Mouse (Mus musculus) heart, embryonic 15.5 days (tissue): ENCODE measurements around the gene Atp5g2. TPM values are rescaled to one million over a fixed set of nuclear protein-coding genes. Genes with fewer than 3 reads are reported as not detected.
"Not testable (repeated sequence)": the region's sequence is repeated elsewhere in the genome, so short reads cannot be mapped to it uniquely, and the experiment has no call there.

Experiments used
- ATAC-seq: fragments of 200-750 bp; cut with Nextera tagmentation; replicated peaks from 2 replicates; pipeline ENCODE4 v1.8.0; 2017; ENCODE audit warnings: low read depth, moderate TSS enrichment; ENCODE audit not compliant: insufficient number of reproducible peaks, insufficient read depth, low FRiP score
- H3K27ac ChIP-seq: fragments of 300-500 bp; sonication (generic); 2 replicates; pipeline ENCODE4 v1.5.1; 2015; ENCODE audit warnings: mild to moderate bottlenecking, inconsistent platforms
- H3K27me3 ChIP-seq: fragments of 300-500 bp; sonication (generic); 2 replicates; pipeline ENCODE4 v1.6.1; 2015; ENCODE audit warnings: inconsistent platforms
- H3K36me3 ChIP-seq: fragments of 300-500 bp; sonication (generic); 2 replicates; pipeline ENCODE4 v1.6.1; 2015; ENCODE audit warnings: mild to moderate bottlenecking, inconsistent platforms
- H3K4me1 ChIP-seq: fragments of 300-500 bp; sonication (generic); replicated peaks from 2 replicates; pipeline ENCODE4 v1.6.1; 2015; ENCODE audit warnings: inconsistent platforms
- H3K4me2 ChIP-seq: fragments of 300-500 bp; sonication (generic); 2 replicates; pipeline ENCODE4 v1.6.1; 2015; ENCODE audit warnings: inconsistent platforms, mild to moderate bottlenecking, moderate library complexity
- H3K4me3 ChIP-seq: fragments of 300-500 bp; sonication (generic); 2 replicates; pipeline ENCODE4 v1.5.1; 2015; ENCODE audit warnings: mild to moderate bottlenecking, inconsistent platforms
- H3K9ac ChIP-seq: fragments of 300-500 bp; sonication (generic); 2 replicates; pipeline ENCODE4 v1.6.1; 2015; ENCODE audit warnings: mild to moderate bottlenecking, inconsistent platforms
- H3K9me3 ChIP-seq: fragments of 300-500 bp; sonication (generic); replicated peaks from 2 replicates; pipeline ENCODE4 v1.6.1; 2016; ENCODE audit warnings: inconsistent platforms
- WGBS: fragments of 180-500 bp; shearing (Covaris S2); methylation state at CpG from one replicate; pipeline ENCODE4 v1.1.7; 2015; ENCODE audit warnings: mixed read lengths; 5-methylcytosine and 5-hydroxymethylcytosine counted together
- polyA plus RNA-seq: library from polyadenylated mRNA; unstranded; fragments of >200 nt; fragmentation: Nextera tagmentation; extraction: Ambion mirVana; gene quantifications from 2 replicates; pipeline ENCODE4 v1.2.1, GENCODE M21; 2015

The Atp5g2 gene
- polyA plus RNA-seq, 1 experiment from 2014 or later, result 78.1 TPM

DNA sequence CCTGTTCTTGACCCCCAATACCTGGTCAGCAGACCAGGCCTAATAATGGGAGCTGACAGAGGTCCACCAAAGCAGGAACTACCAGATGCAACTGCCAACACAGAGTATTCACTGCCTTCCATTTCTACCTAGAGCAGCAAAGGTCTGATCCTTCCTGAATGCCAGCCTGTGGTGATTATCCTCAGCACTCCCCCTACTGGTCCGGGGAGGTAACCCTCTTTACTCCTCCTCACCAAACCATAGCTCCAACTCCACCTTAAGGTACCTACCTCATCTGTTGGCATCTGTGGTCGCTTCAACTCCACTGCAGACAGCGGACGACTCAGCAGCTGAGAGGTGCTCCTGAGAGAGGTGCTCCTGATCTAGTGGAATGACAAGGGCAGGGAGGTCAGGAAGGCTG lies 6.7 kb downstream of the Atp5g2 start:
- no peak for ATAC-seq
- Histone ChIP-seq H3K36me3 (peaks cover 58% of the 10 kb centered on the region), H3K4me1 (peaks cover 12% of the 10 kb centered on the region; the same call in 1 of the 2 replicates), H3K9me3 (no peaks in the 10 kb centered on the region), H3K4me3 (no peak overlapping the region), H3K4me2 (no peak overlapping the region), H3K27me3 (no peaks in the 10 kb centered on the region), H3K9ac (no peak overlapping the region), H3K27ac (peak overlapping the region; percentile 35; the same call in 1 of the 2 replicates)
- 44% methylated on average over 4 of the region's 4 CpGs for WGBS

DNA sequence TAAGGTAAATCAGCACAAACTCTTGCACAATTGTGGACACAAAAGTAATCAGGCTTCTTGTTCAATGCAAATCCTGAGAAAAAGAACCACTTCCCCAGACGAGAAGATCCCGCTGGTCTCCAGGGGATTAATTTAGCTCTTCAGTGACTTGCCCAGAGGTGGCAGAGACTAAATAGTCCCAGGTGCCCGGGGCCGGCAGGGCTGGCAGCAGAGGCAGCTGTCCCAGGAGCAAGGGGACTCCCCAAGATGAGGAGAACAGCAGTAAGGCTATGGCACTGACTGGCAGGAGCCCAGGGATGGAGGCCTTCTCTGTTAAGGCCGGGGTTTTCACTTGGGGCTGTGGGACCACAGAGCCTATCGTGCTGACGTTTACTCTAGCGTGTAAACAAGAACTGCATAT lies 8.3 kb downstream of the Atp5g2 start:
- ATAC-seq, result no peak
- Histone ChIP-seq H3K27me3 (no peaks in the 10 kb centered on the region), H3K4me1 (0 out of 2 replicates have a peak, but pooled peaks cover 4% of the 10 kb centered on the region), H3K9ac (no peak overlapping the region), H3K27ac (no peak overlapping the region), H3K9me3 (no peaks in the 10 kb centered on the region), H3K4me2 (no peak overlapping the region), H3K36me3 (peaks cover 58% of the 10 kb centered on the region), H3K4me3 (no peak overlapping the region)
- 92% methylated on average over 8 of the region's 8 CpGs for WGBS

DNA sequence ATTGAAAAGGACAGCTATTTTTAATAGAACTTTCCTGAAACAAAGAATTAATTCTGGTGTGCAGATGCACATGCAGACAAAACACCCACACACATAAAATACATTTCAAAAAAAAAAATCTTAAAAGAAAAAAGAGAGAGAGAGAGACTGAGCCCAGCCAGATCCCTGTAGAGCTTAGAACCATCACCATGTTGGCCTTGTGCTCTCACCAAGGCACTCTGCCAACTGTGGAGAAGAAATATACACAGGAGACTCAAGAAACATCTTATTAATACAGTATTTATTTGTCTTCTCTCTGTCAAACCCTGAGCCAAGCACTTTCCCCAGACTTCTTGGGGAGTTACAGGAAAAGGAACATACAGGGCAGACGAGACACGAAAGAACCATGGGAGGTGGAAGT lies 9.6 kb downstream of the Atp5g2 start:
- not testable (repeated sequence) for H3K4me3 ChIP-seq, H3K4me2 ChIP-seq, H3K27ac ChIP-seq, ATAC-seq, H3K9me3 ChIP-seq, H3K4me1 ChIP-seq, H3K27me3 ChIP-seq, H3K9ac ChIP-seq
- H3K36me3 ChIP-seq, result peaks cover 53% of the 10 kb centered on the region
- 80% methylated on average over 1 of the region's 2 CpGs for WGBS

DNA sequence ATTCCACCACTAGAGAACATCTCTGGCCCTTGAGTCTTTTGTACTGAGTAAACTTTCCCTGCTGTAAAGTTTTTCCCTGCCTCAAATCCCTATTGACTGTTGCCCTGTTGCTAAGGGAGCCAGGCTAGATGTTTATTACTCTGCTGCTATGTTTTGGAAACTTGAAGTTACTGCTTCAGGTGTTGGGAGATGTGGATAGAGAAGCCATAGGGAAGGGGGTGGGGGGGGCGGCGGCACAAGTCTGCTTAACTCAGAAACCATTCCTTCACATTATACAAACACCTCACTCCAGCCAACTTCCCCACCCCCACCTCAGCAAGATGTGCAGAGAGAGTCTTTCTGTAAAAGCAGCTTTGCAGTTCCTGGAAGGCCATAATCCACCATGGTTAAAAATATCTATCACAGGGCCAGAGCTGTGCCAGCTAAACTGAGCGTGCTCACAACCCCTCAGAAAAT lies 14.2 kb downstream of the Atp5g2 start:
- Histone ChIP-seq H3K4me3 (no peak overlapping the region), H3K4me1 (peaks cover 23% of the 10 kb centered on the region), H3K27me3 (no peaks in the 10 kb centered on the region), H3K36me3 (peaks cover 10% of the 10 kb centered on the region), H3K27ac (peak overlapping the region; percentile 93), H3K4me2 (no peak overlapping the region; the same call in 1 of the 2 replicates), H3K9me3 (no peaks in the 10 kb centered on the region), H3K9ac (no peak overlapping the region)
- peak; percentile 44; the same call in 1 of the 2 replicates for ATAC-seq
- WGBS, result 42% methylated on average over 3 of the region's 3 CpGs

DNA sequence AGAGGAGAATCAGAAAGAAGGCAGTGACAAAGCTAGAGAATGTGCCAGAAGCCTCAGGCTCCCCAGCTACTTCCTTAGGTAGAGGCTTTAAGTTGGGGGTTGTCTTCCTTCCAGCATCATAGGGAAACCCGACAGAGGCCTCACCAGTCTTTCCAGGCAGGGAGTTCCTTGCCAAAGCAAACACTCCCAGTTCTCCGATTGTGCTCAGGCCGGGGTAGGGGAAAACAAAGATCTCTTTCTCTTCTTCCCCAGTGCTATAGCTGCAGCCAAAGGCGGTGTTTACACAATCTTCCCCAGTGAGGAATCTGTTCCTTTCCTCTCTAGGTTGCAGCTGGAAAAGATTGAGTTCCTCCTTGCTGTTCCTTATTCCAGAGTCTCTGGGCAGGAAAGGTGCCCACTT lies 15.5 kb downstream of the Atp5g2 start:
- 0 out of 2 replicates have a peak overlapping the region, but pooled peaks have one; percentile 13 for H3K4me2 ChIP-seq
- no peaks in the 10 kb centered on the region for H3K27me3 ChIP-seq
- H3K4me1 ChIP-seq, result peaks cover 23% of the 10 kb centered on the region
- H3K9me3 ChIP-seq, result no peaks in the 10 kb centered on the region
- ATAC-seq, result peak; percentile 89
- no peaks in the 10 kb centered on the region for H3K36me3 ChIP-seq
- H3K9ac ChIP-seq, result no peak overlapping the region
- H3K27ac ChIP-seq, result peak overlapping the region; percentile 93
- no peak overlapping the region for H3K4me3 ChIP-seq
- WGBS, result 28% methylated on average over 4 of the region's 4 CpGs

DNA sequence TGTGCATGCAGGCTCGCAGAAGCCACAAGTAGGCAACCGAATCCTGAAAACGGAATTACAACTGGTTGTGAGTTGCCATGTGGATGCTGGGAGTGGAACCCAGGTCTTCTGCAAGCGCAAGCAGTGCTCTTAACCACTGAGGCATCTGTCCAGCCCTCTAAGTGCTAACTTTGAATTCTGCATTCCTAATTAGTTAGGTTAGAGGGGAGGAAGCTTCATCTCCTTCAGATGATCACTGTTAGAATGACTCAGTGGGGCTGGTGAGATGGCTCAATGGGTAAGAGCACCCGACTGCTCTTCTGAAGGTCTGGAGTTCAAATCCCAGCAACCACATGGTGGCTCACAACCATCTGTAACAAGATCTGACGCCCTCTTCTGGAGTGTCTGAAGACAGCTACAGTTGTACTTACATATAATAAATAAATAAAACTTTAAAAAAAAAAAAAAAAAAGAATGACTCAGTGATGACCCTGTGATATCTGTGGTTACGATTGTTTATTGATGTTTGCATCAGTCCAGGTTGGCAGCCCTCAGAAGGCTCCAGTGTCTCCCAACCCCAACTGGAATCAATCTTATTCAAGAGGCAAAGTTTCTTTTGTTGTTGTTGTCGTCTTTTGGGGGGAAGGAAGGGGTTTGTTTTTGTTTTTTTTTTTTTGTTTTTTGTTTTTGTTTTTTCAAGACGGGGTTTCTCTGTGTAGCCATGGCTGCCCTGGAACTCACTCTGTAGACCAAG lies 20.1 kb downstream of the Atp5g2 start:
- not testable (repeated sequence) for H3K4me3 ChIP-seq, H3K9ac ChIP-seq, ATAC-seq, H3K4me2 ChIP-seq, H3K27ac ChIP-seq, H3K36me3 ChIP-seq, H3K9me3 ChIP-seq, H3K27me3 ChIP-seq
- WGBS, result 75% methylated on average over 9 of the region's 9 CpGs
- H3K4me1 ChIP-seq, result peaks cover 10% of the 10 kb centered on the region

DNA sequence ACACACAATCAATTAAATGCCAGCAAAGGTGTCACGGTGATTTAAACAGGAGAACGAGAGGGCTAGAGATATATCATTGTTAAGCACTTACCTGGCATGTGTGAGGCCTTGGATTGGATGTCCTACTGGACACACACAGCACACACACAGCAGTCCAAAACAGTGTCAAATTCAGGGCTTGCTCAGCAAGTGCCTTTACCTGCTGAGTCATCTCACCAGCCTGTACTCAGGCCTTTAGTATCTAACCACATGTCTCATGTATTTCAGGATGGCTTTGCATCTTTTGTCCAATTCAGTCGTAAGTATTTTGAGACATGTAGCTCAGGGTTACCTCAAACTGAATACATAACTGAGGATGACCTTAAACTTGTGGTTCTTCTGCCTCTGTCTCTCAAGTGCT lies 21.0 kb downstream of the Atp5g2 start:
- H3K4me3 ChIP-seq, result no peak overlapping the region
- H3K9ac ChIP-seq, result no peak overlapping the region
- peaks cover 4% of the 10 kb centered on the region for H3K4me1 ChIP-seq
- H3K27me3 ChIP-seq, result no peaks in the 10 kb centered on the region
- no peak for ATAC-seq
- 80% methylated on average over 3 of the region's 3 CpGs for WGBS
- no peak overlapping the region for H3K27ac ChIP-seq
- no peaks in the 10 kb centered on the region for H3K9me3 ChIP-seq
- no peak overlapping the region for H3K4me2 ChIP-seq
- H3K36me3 ChIP-seq, result no peaks in the 10 kb centered on the region

DNA sequence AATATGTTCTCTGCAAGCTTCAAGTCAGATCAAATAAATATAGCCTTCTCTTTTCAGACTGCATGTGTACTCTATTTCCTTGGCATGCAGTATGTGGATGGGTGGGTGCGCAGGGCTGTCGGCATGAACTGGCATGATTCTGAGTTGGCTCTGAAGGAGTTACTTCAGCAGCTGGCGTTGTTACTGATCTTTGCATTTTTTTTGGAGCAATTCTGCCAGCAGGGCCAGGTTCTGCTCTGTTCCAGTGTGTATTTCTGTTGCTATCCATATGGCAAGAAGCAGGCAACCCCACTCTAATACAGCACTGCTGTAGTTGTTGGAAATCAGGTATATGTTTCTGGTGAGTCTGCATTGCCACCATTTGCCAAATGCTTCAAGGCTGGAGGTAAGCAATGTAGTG lies 36.3 kb downstream of the Atp5g2 start:
- WGBS, result 80% methylated on average over 3 of the region's 3 CpGs
- Histone ChIP-seq H3K9me3 (no peaks in the 10 kb centered on the region), H3K4me2 (no peak overlapping the region), H3K4me1 (no peaks in the 10 kb centered on the region), H3K9ac (no peak overlapping the region), H3K36me3 (no peaks in the 10 kb centered on the region), H3K27me3 (no peaks in the 10 kb centered on the region), H3K27ac (no peak overlapping the region), H3K4me3 (no peak overlapping the region)
- ATAC-seq, result no peak

DNA sequence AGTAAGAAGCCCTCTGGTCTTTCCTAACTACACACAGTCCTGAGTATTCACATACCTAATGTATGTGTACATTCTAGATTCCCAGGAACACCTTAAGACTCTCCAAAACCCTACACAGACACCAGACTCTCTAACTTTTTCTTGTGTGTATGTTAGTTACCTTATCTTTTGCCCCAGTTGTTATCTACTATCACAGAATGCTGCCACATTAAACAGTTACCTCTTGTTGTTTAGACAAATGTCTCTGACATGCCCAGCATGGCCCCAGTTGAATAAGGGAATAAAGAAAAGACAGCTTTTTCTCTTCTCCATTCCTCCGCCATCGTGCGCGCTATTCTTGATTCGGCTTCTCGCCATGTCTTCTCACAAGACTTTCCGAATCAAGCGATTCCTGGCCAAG lies 37.5 kb downstream of the Atp5g2 start:
- WGBS, result 87% methylated on average over 8 of the region's 8 CpGs
- no peak for ATAC-seq
- Histone ChIP-seq H3K9ac (no peak overlapping the region), H3K36me3 (no peaks in the 10 kb centered on the region), H3K27me3 (no peaks in the 10 kb centered on the region), H3K27ac (no peak overlapping the region), H3K4me2 (no peak overlapping the region), H3K4me3 (no peak overlapping the region), H3K4me1 (no peaks in the 10 kb centered on the region), H3K9me3 (no peaks in the 10 kb centered on the region)

DNA sequence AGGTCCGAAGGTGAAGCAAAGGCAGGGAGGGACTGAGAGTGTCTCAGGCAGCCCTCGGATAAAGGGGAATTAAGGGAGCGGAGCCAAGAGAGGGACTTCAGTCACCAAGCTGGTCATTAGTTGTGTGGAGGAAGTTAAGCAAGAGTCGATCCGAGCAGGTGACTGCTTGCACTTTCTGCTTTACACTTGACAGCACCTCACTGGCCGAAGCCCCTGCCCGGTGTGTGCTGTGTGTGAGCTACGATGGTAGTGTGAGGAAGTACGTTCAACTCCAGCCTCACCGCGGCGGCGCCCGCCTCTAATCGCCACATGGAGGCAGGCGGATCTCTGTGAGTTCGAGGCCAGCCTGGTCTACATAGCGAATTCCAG lies 46.5 kb downstream of the Atp5g2 start:
- ATAC-seq, result peak; percentile 15; the same call in 1 of the 2 replicates
- Histone ChIP-seq H3K4me2 (peak overlapping the region; percentile 84), H3K27ac (peak overlapping the region; percentile 100), H3K9me3 (no peaks in the 10 kb centered on the region), H3K27me3 (no peaks in the 10 kb centered on the region), H3K4me1 (peaks cover 24% of the 10 kb centered on the region), H3K36me3 (no peaks in the 10 kb centered on the region), H3K9ac (peak overlapping the region; percentile 83), H3K4me3 (peak overlapping the region; percentile 88)
- WGBS, result under 1% methylated on average over 18 of the region's 18 CpGs

DNA sequence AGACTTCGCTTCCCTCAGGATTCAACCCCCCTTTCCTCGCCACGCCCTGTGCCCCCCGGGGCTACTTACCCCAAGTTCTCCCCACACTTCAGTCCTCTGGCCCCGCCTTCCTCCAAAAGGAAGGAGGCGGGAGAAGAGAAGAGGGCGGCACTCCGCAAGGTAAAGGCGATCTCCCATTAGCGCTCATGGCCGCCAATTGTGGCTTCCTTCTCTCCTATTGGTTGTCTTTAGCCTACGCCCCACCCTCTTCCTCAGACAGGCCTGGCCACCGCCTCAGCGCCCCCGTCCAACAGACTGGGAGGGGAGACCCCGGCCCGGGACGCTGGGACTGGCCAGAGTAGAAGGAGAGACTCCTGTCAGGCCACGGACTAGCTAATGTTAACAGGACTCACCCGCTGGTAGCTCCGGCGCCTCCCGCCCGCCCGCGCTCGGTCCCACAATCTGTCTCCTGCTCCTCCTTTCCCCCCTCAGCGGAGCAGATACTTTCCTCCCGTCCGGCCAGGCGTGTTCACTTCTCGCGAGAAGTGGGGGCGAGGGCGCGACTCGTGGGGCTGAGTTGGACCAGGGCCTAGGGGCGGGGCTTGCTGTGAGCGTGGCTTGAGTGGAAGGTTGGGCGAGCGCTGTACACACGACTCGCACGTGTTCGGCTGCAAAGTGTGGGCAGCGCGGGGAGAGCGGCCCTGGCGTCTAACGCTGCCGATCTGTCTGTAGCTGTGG lies 47.0 kb downstream of the Atp5g2 start, which contains the start of the genes Gm28047 and Atf7:
Gene Gm28047 (minus strand): TSS at position 98 of the 717 bp plus-strand sequence.
Gene Atf7 (minus strand): TSS at position 495 of the 717 bp plus-strand sequence.
- H3K27ac ChIP-seq, result peak within 1 kb of the TSS; percentile 100
- H3K9ac ChIP-seq, result peak within 1 kb of the TSS; percentile 83
- peak; percentile 99 for ATAC-seq
- H3K4me1 ChIP-seq, result peaks cover 24% of the 10 kb centered on the region
- peak within 1 kb of the TSS; percentile 84 for H3K4me2 ChIP-seq
- H3K9me3 ChIP-seq, result no peaks in the 10 kb centered on the region
- no peaks in the 10 kb centered on the region for H3K36me3 ChIP-seq
- WGBS, result under 1% methylated on average over 50 of the region's 51 CpGs
- no peaks in the 10 kb centered on the region for H3K27me3 ChIP-seq
- peak within 1 kb of the TSS; percentile 88 for H3K4me3 ChIP-seq
